Comparison of ENCODE assay signal across 11 mouse cellular contexts in the genomic region with DNA sequence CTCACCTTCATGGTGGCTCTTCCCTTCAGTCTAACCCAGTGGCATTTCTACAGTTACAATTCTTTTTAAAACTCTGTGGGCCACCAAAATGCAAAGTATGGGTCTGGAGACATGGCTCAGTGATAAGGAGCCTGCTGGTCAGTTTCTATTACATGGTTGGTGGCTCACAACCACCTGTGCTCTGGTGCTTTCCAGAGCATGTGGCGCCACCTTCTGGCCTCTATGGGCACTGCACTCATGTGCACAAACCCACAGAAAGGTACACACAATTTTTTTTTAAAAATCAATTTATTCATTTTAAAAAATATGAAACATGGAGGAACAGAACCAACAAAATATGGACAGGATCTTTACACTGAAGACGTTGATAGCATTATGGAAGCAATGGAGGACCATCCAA. TPM values are rescaled to one million over a fixed set of nuclear protein-coding genes. Genes with fewer than 3 reads are reported as not detected.
A peak's percentile ranks its signal among the peaks of the same experiment; 100 is the strongest.
DNase-seq lines count a peak whose midpoint lies in the region; ATAC-seq and TF ChIP-seq lines count a peak whose summit lies in the region.
"Had no signal": no experiment of that assay in that cellular context is flagged by ENCODE, and none has a peak within 500 bp of the region (broad histone marks: within the 10 kb centered on the region; RNA-seq: fewer than 3 reads in every experiment).

No protein-coding gene starts in this region.

- no peak overlapping the region for H3K27ac ChIP-seq in heart, postnatal 0 days (ENCODE audit: low read depth)
- no peak overlapping the region for H3K27ac ChIP-seq in MEL (ENCODE audit: control insufficient read depth, low read depth, low read length)
- H3K27ac ChIP-seq: embryonic facial prominence, embryonic 12.5 days had no signal

- H3K79me2 ChIP-seq in MEL (ENCODE audit: control insufficient read depth, insufficient read depth, low read length, poor library complexity), result no peaks in the 10 kb centered on the region

- no peak overlapping the region for H3K4me2 ChIP-seq in heart, postnatal 0 days (ENCODE audit: low read depth, low read length)
- H3K4me2 ChIP-seq: embryonic facial prominence, embryonic 12.5 days had no signal

- peak; percentile 28; the same call in 1 of the 2 replicates for TF ChIP-seq CTCF in heart, postnatal 0 days (IDR thresholded peaks at IDR 0.05; ENCODE audit: low read depth)
- peak; percentile 75 to 79 (median 76) for TF ChIP-seq CTCF in MEL (IDR thresholded peaks at IDR 0.05 in 2 of 3, conservative IDR thresholded peaks at IDR 0.05 in 1 of 3; ENCODE audit: control insufficient read depth in 1 of 3, insufficient read depth in 1 of 3, low read depth in 2 of 3, low read length in 3 of 3, poor library complexity in 1 of 3, severe bottlenecking in 1 of 3)

- DNase-seq in heart, postnatal 0 days (ENCODE audit: low spot score), result no peak
- no peak for DNase-seq in heart, adult 18-20 months
- DNase-seq in 416B (ENCODE audit: low read depth) (peak; percentile 68), MEL (ENCODE audit: low read depth, low spot score) (peak; percentile 44)
- no peak for DNase-seq in retina, postnatal 1 day
- DNase-seq in right cerebral cortex, postnatal 4 days, result no peak
- DNase-seq in cerebellum, postnatal 36 days, result no peak
- DNase-seq: left cerebral cortex, postnatal 4 days; midbrain, embryonic 14.5 days had no signal

- no peak for ATAC-seq in heart, postnatal 0 days (ENCODE audit: insufficient read depth, low read depth)
- peak; percentile 50; the same call in 1 of the 2 replicates for ATAC-seq in megakaryocyte progenitor cell, adult 5-6 weeks (replicated peaks; ENCODE audit: poor library complexity)

- H3K4me1 ChIP-seq in heart, postnatal 0 days (ENCODE audit: control insufficient read depth, insufficient read depth), result no peaks in the 10 kb centered on the region
- H3K4me1 ChIP-seq in MEL (ENCODE audit: control insufficient read depth in 1 of 2, insufficient read depth in 2 of 2, low read length in 2 of 2), result no peaks in the 10 kb centered on the region
- H3K4me1 ChIP-seq: embryonic facial prominence, embryonic 12.5 days had no signal

- peak; percentile 88 for TF ChIP-seq RAD21 in MEL (IDR thresholded peaks at IDR 0.05; ENCODE audit: low read depth, low read length)

- no peaks in the 10 kb centered on the region for H3K27me3 ChIP-seq in heart, postnatal 0 days (ENCODE audit: control insufficient read depth, insufficient read depth, low read length)
- H3K27me3 ChIP-seq in MEL (ENCODE audit: control insufficient read depth in 1 of 2, insufficient read depth in 2 of 2, low read length in 2 of 2), result no peaks in the 10 kb centered on the region; a peak in 1 of 4 replicates
- H3K27me3 ChIP-seq: embryonic facial prominence, embryonic 12.5 days had no signal

- H3K36me3 ChIP-seq in heart, postnatal 0 days (replicated peaks; ENCODE audit: control insufficient read depth, insufficient read depth, low read length), result no peaks in the 10 kb centered on the region
- no peaks in the 10 kb centered on the region for H3K36me3 ChIP-seq in MEL (ENCODE audit: control insufficient read depth in 1 of 2, insufficient read depth in 2 of 2, low read length in 2 of 2)
- H3K36me3 ChIP-seq: embryonic facial prominence, embryonic 12.5 days had no signal

- H3K9me3 ChIP-seq in heart, postnatal 0 days (replicated peaks; ENCODE audit: control insufficient read depth, low read length), result peaks cover 6% of the 10 kb centered on the region; the same call in 1 of the 2 replicates
- H3K9me3 ChIP-seq in MEL (replicated peaks; ENCODE audit: insufficient read depth, low read length), result no peaks in the 10 kb centered on the region
- H3K9me3 ChIP-seq: embryonic facial prominence, embryonic 12.5 days had no signal

- H3K9ac ChIP-seq in heart, postnatal 0 days (replicated peaks; ENCODE audit: low read depth, low read length), result no peak overlapping the region
- H3K9ac ChIP-seq in MEL (ENCODE audit: control insufficient read depth, low read depth, low read length, poor library complexity, severe bottlenecking), result no peak overlapping the region
- H3K9ac ChIP-seq: embryonic facial prominence, embryonic 12.5 days had no signal

- no peak for TF ChIP-seq POLR2A in MEL (IDR thresholded peaks at IDR 0.05; ENCODE audit: control insufficient read depth in 1 of 2, insufficient read depth in 1 of 2, low read depth in 1 of 2, low read length in 2 of 2, poor library complexity in 1 of 2)

- no peak overlapping the region for H3K4me3 ChIP-seq in heart, postnatal 0 days (ENCODE audit: low read depth, low read length)
- H3K4me3 ChIP-seq in MEL (ENCODE audit: control insufficient read depth in 1 of 2, insufficient read depth in 1 of 2, low read depth in 2 of 2, low read length in 2 of 2), result no peak overlapping the region
- H3K4me3 ChIP-seq: embryonic facial prominence, embryonic 12.5 days had no signal

- WGBS in heart, postnatal 0 days, result 47% methylated on average over 2 of the region's 2 CpGs

- TF ChIP-seq EP300 in heart, postnatal 0 days (IDR thresholded peaks at IDR 0.05; ENCODE audit: low read depth), result no peak
- TF ChIP-seq EP300 in MEL (IDR thresholded peaks at IDR 0.05; ENCODE audit: low read depth in 1 of 2, low read length in 2 of 2), result no peak

TF ChIP-seq in MEL, 35 proteins besides CTCF, POLR2A, EP300 and RAD21:
- no peak for TF ChIP-seq RCOR1 (IDR thresholded peaks at IDR 0.05; ENCODE audit: low read depth, low read length)
- TF ChIP-seq SMC3 (IDR thresholded peaks at IDR 0.05; ENCODE audit: low read depth, low read length), result peak; percentile 88
- TF ChIP-seq JUND (IDR thresholded peaks at IDR 0.05; ENCODE audit: low read depth, low read length), result no peak
- TF ChIP-seq ZC3H11A (IDR thresholded peaks at IDR 0.05; ENCODE audit: low read depth, low read length), result peak; percentile 93
- no peak for TF ChIP-seq E2F4 (IDR thresholded peaks at IDR 0.05; ENCODE audit: borderline replicate concordance, low read depth, low read length)
- TF ChIP-seq ZNF384 (IDR thresholded peaks at IDR 0.05; ENCODE audit: low read depth, low read length), result peak; percentile 38; the same call in 1 of the 2 replicates
- TF ChIP-seq TBP (IDR thresholded peaks at IDR 0.05; ENCODE audit: low read depth, low read length), result no peak
- no peak for TF ChIP-seq MAZ (IDR thresholded peaks at IDR 0.05; ENCODE audit: low read depth, low read length)
- TF ChIP-seq MEF2A (IDR thresholded peaks at IDR 0.05; ENCODE audit: extremely low read depth, insufficient replicate concordance, low read depth, low read length, poor library complexity, severe bottlenecking), result no peak
- TF ChIP-seq GABPA (IDR thresholded peaks at IDR 0.05; ENCODE audit: low read depth, low read length), result no peak
- no peak for TF ChIP-seq ZMIZ1 (IDR thresholded peaks at IDR 0.05; ENCODE audit: low read depth, low read length)
TF ChIP-seq in MEL: peak in this region for 3.

RNA-seq across cellular contexts. Expression of a gene that starts 58.7 kb away (rescaled TPM):
- 25.9 and 30.2 TPM in 2 replicates for total RNA-seq in heart, postnatal 0 days (2014; rRNA removed; ENCODE audit: low replicate concordance)
- polyA plus RNA-seq in heart, postnatal 0 days (2015; fragmentation: Nextera tagmentation; extraction: Ambion mirVana), result 6.0 and 6.4 TPM in 2 replicates
- 10 to 100 TPM in 1 of 2 experiments, 1 to 10 TPM in 1; 9.1 to 10.3 TPM for total RNA-seq in heart, adult 18-20 months (2021)
- total RNA-seq in MEL (2012; rRNA removed), result 7.1 and 7.5 TPM in 2 replicates
- polyA plus RNA-seq in MEL (2012; ENCODE audit: insufficient read depth in 1 of 2, insufficient read length in 2 of 2, low read depth in 1 of 2, low replicate concordance in 2 of 2, missing spikeins in 1 of 2), result 10 to 100 TPM in 1 of 2 experiments, not detected in 1; 10.2 TPM
- total RNA-seq in megakaryocyte progenitor cell, adult 5-6 weeks (2015), result 12.6 and 14.4 TPM in 2 replicates
- total RNA-seq in megakaryocyte progenitor cell, adult 5-6 weeks (2017), result 16.7 and 16.8 TPM in 2 replicates

Comparison
In these comparisons a context has a peak if more than half of its experiments do, and no peak if none do; other contexts are left out.
1. DNase-seq: peak in 416B (single experiment) and MEL (single experiment); none in heart, postnatal 0 days (single experiment), heart, adult 18-20 months (0 of 2), retina, postnatal 1 day (single experiment), right cerebral cortex, postnatal 4 days (single experiment) and cerebellum, postnatal 36 days (0 of 2).